Mouse (Mus musculus) spleen, postnatal 14 days (tissue): Measurements from ENCODE around the gene Gm10134.
"Not testable (repeated sequence)": the region's sequence is repeated elsewhere in the genome, so short reads cannot be mapped to it uniquely, and the experiment has no call there.

Source experiments
- DNase-seq, 2 experiments: peaks; one replicate each; pipeline ENCODE4 v3.0.0; 2021 to 2022; ENCODE audit warnings: low spot score in 2 of 2

Gm10134 gene

DNA sequence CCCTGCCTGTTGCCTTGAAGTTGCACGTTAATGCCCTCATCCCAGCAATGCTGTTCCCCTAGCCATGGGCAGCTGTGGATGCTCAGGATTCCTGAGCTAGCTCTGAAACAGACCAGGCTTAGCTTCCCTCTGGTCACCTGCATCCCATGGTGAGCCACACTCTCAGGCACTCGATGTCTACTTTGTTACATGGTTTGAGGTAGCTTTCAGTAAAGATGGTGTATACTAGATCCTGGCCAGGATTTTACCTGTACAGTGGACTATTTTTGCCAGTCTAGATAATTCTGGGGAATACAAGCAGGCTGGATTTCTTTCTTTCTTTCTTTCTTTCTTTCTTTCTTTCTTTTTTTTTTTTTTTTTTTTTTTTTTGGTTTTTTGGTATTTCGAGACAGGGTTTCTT, at the start of gene Gm10134:
Gene Gm10134 (plus strand): TSS at position 301 of the 400 bp plus-strand sequence.
- no peak for DNase-seq

DNA sequence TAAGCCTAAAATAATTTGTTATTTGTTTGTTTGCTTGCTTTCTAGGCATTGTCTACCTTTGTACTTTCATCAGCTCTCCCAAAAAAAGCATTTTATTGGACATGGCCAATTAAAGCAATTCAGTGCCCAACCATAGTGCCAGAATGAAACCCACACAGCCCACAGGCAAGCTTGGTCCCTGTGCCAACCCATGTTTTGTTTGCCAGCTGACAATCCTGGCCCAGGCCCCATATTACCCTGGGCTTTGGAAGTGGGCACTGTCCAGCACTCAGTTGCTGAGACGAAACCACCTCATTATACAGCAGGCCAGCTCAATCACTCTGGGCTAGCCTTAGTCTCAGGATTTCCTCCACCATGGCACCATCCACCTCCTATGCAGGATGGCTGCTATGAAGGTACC, 49.3 kb upstream of the Gm10134 start:
- DNase-seq = no peak

DNA sequence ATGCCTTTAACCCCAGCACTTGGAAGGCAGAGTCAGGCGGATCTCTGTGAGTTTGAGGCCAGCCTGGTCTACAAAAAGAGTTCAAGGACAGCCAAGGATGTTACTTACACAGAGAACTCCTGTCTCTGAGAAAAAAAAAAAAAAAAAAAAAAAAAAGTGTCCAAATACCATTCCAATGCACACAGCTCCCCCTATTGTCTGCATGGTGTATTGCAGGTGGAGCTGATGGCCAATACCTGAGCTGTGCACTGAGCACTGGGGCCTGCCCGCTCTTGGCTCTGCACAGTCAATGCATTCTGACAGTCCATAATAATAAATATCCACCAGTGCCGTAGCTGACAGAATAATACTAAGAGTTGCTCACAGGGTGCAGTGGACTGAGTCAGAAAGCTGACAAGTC, 42.0 kb upstream of the Gm10134 start:
- peak in 1 of 2 experiments; percentile 47 for DNase-seq

DNA sequence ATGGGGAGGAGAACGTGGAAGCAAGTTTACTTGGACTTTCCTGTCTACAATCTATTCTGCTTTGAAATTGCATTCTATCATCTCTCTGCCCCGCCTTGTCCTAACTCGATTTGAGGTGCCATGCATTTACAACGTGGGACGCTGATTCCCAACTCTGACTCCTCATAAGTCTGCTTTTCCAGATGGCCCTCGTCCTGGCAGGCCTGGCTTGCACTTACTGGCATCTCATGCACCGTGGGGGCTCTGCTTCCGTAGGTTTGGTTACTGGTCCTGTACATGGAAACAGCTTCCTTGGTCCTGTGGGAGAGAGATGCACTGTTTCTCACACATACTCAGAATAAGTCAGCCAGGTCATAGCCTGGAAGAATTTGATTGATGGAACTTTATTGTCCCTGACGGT, 41.0 kb upstream of the Gm10134 start:
- no peak for DNase-seq

DNA sequence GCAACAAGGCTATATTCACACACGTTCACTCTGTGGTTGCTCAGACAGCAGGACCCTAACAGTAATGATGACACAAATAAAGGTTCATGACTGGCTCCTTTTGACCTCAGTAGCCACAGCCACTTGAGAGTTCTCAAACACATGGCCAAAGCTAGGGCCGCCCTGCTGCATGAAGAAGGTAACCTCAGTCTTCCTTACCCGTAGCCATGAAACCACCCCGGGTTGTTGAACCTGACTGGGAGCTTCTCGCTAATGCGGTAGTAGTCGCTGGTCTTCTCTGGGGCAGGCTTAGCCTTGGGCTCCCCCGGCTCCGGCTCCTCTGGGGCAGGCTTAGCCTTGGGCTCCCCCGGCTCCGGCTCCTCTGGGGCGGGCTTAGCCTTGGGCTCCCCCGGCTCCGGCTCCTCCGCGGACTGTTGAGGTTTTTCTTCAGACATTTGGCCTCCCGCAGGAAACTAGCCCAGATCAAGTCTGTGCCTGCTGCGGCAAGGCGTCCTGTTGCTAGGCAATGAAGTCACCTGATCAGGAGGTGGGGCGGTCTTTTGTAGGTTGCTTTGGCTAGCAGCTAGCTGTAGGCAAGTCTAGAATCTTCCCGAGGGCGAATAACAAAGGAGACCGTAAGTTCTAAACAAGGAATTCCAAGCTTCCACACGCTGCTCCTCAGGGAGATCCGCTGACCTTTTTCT, 39.9 kb upstream of the Gm10134 start, which contains the start of gene 1700007K13Rik:
Gene 1700007K13Rik (minus strand): TSS at position 497 of the 683 bp plus-strand sequence.
- peak in 1 of 2 experiments; percentile 19 for DNase-seq

DNA sequence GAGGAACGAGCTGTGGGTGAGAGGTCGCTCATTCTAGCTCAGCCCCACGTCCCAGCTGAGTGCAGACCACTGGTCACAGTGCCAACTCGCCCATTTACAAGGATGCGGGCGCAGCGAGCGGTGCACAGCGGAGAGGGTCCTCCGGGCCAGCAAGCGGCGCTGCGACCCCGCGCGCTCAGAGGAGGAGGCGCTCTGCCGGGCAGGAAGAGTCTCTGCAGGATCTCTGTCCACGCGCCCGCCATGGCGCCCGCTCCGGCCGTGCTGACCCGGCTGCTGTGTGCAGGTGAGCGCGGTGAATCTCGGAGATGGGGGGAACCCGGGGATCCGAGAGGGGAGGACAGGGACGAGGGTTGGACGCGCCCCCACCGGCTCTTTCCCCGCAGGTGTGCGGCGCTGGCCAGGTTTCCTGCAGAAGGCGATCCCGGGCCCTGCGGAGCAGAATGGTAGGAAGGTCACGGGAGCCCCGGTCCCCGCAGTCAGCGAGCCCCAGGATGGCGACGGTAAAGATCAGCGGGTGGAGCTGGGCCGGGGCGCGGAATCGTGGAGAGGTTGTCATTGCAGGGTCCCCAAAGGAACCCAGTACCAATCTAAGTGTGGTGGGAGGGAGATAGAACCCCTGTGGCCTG, 37.9 kb upstream of the Gm10134 start, which contains the start of gene Mrps2:
Gene Mrps2 (plus strand): TSS at position 207 of the 626 bp plus-strand sequence.
- DNase-seq = peak; percentile 61 to 74

DNA sequence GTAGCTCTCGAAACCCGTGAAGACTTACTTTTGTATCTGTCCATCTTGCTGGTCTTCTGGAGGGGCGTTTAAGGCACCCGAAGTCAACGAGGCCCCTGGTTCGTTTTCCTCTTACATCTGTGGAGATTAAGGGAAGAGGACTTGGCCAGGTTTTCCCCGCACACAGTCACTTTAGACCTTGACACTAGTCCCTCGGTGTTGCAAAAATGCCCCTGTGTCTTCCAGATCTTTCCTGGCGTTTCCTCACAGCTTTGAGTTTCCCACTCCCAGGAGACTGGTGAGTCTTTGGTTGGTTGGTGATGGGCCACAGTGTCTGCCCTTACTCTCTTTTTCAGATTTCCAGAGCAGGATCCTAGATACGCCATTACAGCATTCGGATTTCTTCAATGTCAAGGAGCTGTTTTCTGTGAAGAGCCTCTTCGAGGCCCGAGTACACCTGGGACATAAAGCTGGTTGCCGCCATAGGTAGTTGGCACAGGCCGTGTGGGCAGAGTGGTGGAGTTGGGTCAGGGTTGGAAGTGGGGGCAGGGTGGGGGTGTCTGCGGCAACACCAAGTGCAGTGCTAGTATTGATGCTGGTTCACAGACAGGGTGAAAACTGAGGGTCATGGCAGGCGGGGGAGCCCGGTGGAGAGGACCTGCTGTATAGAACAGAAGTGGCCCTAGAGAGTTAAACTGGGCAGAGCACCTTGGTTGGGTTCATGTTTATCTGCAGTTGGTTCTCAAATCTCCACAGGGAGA, 37.2 kb upstream of the Gm10134 start:
- no peak for DNase-seq

DNA sequence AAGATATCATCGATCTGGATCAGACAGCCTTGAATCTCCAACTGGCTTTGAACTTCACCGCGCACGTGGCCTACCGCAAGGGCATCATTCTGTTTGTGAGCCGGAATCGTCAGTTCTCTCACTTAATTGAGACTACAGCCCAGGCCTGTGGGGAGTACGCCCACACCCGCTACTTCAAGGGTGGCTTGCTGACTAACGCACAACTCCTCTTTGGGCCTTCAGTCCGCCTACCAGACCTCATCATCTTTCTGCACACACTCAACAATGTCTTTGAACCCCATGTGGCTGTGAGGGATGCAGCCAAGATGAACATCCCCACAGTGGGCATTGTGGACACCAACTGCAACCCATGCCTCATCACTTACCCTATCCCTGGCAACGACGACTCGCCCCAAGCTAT, 36.4 kb upstream of the Gm10134 start:
- DNase-seq = no peak

DNA sequence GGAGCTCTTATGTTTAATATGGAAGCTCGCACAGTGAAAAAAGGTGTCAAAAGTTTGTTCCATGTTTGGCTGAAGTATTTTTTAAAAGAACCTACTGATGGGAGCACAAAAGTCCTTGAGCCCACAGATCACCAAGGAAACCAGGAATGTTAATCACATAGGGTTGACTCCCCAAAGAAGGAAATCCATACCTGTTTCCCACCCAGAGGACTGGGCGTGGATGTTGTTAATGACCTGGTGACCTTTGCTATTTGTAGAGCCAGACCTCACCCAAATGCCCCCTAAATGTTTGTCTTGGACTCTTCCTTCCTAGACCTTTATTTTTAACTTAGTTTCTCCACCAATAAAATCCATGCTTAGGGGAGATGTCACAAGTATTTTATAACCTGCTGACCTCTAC, 35.3 kb upstream of the Gm10134 start:
- DNase-seq = no peak

DNA sequence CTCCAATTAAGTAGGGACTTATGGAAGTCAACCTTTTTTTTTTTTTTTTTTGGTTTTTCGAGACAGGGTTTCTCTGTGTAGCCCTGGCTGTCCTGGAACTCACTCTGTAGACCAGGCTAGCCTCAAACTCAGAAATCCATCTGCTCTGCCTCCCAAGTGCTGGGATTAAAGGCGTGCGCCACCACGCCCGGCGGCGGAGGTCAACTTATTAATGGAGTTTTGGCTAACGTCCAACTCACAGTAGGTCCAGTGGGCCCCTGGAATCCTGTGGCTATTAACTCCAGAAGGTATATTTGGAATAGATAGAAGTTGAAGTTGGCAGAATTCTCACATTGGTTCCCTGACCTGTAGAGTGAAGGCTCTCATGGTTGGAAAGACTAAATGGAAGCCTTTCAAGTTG, 33.9 kb upstream of the Gm10134 start:
- DNase-seq = not testable (repeated sequence)

DNA sequence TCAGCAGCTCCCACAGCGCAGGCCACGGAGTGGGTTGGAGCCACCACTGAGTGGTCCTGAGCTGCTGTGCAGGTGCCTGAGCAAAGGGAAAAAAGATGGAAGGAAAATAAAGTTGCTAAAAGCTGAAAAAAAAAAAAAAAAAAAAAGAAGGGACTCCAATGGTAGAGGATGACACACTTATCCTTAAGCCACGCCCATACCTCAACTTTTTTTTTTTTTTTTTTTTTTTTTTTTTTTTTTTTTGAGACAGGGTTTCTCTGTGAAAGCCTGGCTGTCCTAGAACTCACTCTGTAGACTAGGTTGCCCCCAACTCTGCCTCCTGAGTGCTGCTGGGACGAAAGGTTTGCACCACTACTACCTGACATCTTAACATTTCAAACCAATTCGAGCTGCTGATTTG, 27.9 kb upstream of the Gm10134 start:
- not testable (repeated sequence) for DNase-seq

DNA sequence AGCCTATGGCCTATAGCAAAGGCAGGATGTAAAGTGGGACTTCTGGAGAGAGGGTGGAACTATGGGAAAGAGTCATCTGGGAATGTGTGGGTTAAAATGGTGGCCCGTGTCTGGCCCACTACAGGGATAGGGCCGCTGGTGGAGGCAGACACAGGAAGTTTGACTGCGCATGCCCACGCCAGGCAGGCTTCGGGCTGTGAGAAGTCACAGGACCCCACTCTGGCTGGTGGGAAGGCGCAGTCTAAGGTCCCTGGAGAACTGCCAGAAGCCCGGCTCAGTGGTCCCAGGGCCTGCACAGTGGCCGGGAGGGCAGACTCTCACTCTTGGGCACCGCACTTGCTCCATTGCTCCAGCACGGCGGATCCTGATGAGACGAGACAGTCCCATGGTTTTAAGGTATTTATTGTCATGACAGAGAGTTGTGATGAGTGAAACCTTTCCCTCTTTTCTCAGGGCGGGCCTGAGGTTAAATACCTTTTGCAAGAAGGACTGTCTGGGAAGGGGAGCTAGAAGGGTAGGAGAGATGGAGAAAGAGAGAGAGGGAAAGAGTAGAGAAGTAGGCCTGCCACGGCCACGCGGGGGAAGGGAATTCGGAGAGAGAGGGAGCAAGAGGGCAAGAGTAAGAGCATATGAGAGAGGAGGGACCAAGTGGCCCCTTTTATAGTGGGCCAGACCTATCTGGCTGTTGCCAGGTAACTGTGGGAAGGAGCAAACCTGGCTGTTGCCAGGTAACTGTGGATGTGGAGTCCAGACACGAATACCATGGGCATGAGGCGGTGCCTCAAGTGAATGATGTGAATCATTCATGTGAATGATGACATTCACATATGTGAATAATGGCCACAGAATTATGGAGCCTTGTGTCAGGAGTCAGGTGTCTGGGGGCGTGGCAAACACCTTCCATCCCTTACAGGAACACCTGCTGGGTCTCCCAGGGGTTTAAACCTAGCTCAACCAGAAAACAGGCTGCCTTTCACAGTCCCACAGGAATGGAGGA, 26.4 kb upstream of the Gm10134 start:
- no peak for DNase-seq

DNA sequence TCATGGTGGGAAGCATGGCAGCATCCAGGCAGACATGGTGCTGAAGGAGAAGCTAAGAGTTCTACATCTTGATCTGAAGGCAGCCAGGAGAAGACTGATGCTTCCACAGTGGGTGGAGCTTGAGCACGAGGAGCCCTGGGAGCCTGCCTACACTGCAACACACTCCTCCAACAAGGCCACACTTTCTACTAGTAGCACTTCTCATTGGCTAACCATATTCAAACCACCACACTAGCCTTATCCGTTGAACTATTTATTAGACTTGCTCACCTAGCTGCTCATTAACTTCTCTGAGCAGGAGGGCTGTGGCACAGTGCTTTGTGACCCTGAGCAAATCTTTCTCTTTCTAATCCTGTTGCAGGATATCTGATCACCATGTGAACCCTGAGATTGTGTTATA, 22.0 kb upstream of the Gm10134 start:
- no peak for DNase-seq

DNA sequence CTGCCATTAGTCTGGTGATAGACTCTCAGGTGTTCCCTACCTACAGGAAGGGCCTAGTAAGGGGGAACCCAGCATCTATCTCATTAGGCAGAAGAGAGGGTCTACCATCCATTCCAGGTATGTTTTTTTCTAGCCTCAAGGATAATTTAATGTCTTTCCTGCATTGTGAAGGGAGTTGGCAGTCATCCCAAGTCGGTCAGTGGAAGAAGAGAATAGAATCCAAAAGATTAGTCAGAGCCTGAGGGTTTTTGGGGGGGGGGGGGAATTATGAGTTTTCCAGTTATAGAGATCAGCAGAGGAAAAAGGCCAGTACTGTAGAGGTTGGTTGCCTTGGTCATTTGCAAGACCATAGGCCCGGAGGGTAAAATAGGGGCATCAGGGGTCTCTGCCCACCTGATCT, 11.4 kb upstream of the Gm10134 start:
- DNase-seq = no peak

DNA sequence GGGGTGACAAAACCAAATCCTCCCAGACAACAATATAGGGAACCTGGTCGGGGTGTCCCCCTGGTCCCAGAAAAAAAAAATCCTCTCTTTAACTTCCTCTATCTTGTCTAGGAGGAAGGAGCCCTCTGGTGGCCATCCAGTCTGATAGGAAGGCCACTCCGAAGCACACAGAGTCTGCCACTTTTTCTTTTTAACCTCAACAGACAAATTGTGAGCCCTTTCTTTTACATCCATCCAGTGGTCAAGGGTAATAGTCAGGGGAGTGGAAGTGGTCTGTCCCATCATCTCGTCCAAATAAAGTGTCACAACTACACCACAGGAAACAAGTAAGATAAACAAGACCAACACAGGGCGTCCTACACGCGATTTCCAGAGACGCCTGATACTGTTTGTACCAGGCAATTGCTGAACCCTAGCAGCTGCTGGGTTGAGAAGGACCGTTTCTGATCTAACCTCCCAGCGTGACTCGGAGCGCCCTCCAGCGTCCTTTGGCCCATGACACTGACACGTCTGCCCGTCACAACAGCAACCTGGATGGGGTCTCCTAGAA, 10.6 kb upstream of the Gm10134 start:
- no peak for DNase-seq

DNA sequence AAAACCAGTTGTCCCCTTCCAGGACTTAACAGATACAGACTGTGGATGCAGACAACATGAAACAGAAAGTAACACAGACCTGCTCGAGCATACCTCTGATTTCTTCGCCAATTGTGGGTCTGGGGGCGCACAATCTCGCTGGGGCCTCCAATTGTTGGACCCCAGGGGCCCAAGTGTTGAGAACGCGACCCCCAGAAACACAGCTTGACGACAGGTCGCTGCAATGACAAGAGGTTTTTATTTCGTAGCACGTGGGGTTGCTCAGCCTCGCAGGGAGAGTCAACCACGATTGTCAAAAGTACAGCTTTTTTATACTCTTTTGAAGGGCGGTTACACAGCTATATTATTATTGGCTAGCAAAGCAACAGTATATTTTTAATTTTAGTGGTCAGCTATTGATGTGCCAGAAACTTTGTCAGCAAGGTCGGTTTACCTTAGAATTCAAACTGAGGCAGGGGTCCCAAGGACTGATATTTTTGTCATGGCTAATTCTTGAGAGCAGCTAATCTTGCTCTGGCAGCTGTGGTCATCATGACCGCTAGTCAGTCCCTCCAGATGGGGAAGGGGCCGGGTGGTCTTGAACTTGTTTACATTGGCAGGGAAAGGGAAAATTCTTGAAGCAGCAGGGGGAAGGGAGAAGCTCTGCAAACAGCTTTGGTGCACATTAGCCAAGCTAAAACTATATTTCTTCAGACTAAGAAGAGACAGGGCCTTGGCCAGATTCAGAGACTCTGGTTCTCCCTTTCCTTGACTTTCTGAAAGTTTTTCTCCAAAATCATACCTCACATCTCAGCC, 9.9 kb upstream of the Gm10134 start:
- DNase-seq = no peak

DNA sequence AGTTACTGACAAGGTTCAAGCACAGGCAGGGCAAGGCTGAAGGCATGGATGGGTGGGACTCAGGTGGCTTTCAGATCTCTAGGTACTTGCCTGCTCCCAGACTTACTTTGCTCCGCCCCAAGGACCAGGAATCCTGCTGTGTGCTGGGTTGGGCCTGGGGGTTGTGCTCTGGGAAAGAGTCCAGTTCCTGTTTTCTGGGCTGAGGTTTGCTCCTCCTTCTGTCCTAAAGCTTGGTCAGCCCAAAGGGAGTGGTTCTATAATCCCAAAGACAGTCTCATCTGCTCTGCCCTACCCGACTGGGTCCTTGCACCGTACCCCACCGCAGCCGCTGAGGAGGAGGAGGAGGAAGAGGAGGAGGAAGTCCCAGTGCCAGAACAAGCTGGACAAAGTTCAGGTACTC, 9.2 kb upstream of the Gm10134 start, which contains the start of gene Gbgt1:
Gene Gbgt1 (plus strand): TSS at position 221 of the 400 bp plus-strand sequence.
- no peak for DNase-seq

DNA sequence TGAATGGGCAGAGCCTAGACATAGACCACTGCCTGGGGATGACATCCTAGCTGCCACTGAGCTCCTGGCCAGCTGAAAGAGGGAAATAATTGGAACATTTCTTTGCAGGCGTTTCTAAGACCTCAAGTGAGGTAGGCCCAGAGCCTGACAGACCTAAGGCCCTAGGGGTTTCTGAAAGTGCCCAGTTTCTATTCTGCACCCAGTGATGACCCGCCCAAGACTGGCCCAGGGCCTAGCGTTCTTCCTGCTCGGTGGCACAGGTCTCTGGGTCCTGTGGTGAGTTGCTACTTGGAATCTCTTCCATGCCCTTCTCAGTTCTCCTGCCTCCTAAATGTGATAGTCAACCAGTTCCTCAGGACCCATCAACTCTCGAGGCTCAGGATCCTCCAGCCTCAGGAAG, 8.3 kb upstream of the Gm10134 start:
- no peak for DNase-seq

DNA sequence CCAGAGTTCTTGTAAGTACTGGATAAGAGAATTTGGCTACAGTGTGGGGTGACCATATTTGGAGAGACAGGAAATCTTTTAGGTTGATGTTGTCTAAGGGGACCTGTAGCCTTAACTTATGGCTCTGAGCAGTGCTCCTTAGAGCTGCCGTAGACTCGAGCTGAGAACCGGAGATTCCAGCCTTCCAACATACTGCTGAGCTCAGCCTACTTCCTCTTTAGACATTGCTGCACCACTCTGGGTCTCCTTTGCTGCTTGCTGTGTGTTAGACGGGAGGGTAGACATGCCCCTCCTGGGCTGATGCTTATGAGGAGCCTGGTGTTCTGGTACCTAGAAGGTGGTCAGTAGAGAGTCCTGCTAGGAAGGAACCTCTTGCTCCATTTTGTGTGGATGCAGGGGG, 7.5 kb upstream of the Gm10134 start:
- DNase-seq = no peak

DNA sequence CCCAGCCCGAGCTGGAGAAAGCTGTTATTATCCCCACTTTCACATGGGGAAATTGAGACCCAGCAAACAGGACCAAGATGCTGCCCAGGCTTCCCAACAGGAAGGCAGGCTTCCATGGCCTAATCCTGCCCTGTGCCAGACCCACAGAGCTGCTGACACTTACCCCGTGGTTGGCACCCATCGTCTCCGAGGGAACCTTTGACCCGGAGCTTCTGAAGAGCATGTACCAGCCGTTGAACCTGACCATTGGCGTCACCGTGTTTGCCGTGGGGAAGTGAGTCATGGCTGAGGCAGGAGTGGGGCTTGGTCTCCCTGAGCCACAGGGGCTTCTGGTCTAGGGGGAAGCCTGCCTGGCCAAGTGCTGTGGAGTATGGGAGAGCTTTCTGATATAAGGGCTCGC, 2.9 kb upstream of the Gm10134 start:
- DNase-seq = no peak
